Mouse (Mus musculus): ENCODE measurements around the gene Hspa4. TPM values are rescaled to one million over a fixed set of nuclear protein-coding genes. Genes with fewer than 3 reads are reported as not detected.
"Not testable (repeated sequence)": the region's sequence is repeated elsewhere in the genome, so short reads cannot be mapped to it uniquely, and the experiment has no call there.

Gene Hspa4
- polyA plus RNA-seq, 1 experiment from 2014 or later = 52.6 TPM

DNA sequence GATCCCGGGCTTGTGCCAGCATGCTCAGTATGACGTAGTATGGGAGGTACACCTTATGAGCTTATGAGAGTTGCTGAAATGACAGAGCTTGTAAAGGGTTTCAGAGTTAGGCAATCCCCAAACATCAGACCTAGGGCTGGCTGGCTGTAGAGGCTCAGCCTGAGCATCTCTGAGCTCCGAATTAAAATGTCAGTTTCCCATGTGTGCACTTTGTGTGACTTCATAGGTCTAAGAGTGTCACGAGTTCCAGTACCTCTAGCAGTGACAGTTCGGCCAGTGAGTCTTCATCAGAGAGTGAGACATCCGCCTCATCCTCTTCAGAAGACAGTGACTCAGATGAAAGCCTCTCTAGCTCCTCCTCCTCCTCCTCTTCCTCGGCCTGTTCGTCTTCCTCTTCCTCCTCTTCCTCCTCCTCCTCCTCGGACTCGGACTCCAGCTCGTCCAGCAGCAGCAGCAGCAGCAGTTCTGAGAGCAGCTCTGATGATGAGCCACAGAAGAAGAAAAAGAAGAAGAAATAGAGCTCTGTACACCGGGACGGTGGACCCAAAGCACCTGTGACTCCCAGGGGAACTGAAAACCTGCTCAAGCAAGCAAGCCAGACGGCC is 31.9 kb upstream of the Hspa4 start:
- Histone ChIP-seq H3K9ac (replicated peaks; ENCODE audit: low read depth, low read length) (no peak overlapping the region), H3K27me3 (replicated peaks; ENCODE audit: control insufficient read depth, insufficient read depth, low read length) (no peaks in the 10 kb centered on the region), H3K4me2 (ENCODE audit: low read length) (no peak overlapping the region), H3K4me1 (replicated peaks; ENCODE audit: control insufficient read depth, insufficient read depth, low read length) (no peaks in the 10 kb centered on the region), H3K4me3 (replicated peaks; ENCODE audit: low read length) (no peak overlapping the region), H3K36me3 (ENCODE audit: control insufficient read depth, insufficient read depth) (no peaks in the 10 kb centered on the region; the same call in none of the 2 replicates), H3K27ac (ENCODE audit: low read length) (no peak overlapping the region), H3K9me3 (ENCODE audit: control insufficient read depth, low read length) (no peaks in the 10 kb centered on the region)
- 87% methylated on average over 14 of the region's 14 CpGs for WGBS
- ATAC-seq = no peak

DNA sequence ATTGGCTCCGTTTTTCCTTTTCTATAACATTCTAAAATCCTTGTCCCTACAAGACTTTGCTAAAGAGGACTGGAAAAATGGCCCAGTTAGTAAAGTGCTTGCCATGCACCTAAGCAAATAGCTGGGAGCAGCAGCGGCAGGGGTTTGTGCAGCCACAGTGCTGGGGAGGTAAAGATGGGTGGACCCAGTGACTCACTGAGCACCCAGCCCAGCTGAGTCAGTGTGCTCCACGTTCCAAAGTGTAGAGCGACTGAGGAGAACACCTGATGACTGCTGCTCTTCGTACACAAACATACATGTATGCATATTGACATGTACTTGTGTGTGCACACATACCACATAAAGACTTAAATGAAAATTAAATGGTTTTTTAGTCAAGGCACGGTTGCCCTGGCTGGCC is 30.9 kb upstream of the Hspa4 start:
- Histone ChIP-seq H3K27ac (ENCODE audit: low read length) (no peak overlapping the region), H3K9me3 (ENCODE audit: control insufficient read depth, low read length) (no peaks in the 10 kb centered on the region), H3K27me3 (replicated peaks; ENCODE audit: control insufficient read depth, insufficient read depth, low read length) (no peaks in the 10 kb centered on the region), H3K36me3 (ENCODE audit: control insufficient read depth, insufficient read depth) (no peaks in the 10 kb centered on the region; the same call in none of the 2 replicates), H3K4me2 (ENCODE audit: low read length) (no peak overlapping the region), H3K4me1 (replicated peaks; ENCODE audit: control insufficient read depth, insufficient read depth, low read length) (no peaks in the 10 kb centered on the region), H3K4me3 (replicated peaks; ENCODE audit: low read length) (no peak overlapping the region), H3K9ac (replicated peaks; ENCODE audit: low read depth, low read length) (no peak overlapping the region)
- ATAC-seq = no peak
- WGBS = 92% methylated on average over 6 of the region's 6 CpGs

DNA sequence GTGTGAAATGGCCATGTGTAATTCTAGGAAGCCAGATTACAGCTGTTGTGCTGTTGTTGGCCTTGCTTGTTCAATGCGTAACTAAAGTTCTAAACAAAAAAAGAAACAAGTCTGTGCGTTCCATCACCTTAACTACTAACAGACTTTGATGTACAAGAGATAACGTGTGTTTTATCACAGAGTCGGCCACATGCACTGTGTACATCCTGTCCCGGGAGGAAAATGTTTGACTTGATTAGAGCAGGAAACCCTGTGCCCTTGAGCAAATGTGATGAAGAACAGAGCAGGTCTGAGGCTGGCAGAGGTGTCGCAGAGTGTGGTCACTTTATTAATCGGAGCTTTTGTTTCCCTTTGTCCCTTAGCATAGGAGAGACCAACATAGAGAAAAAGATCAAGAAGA is 30.1 kb upstream of the Hspa4 start:
- H3K36me3 ChIP-seq (ENCODE audit: control insufficient read depth, insufficient read depth) = no peaks in the 10 kb centered on the region; the same call in none of the 2 replicates
- no peaks in the 10 kb centered on the region for H3K9me3 ChIP-seq (ENCODE audit: control insufficient read depth, low read length)
- no peak overlapping the region for H3K27ac ChIP-seq (ENCODE audit: low read length)
- no peak overlapping the region for H3K9ac ChIP-seq (replicated peaks; ENCODE audit: low read depth, low read length)
- no peak overlapping the region for H3K4me3 ChIP-seq (replicated peaks; ENCODE audit: low read length)
- H3K27me3 ChIP-seq (replicated peaks; ENCODE audit: control insufficient read depth, insufficient read depth, low read length) = no peaks in the 10 kb centered on the region
- H3K4me2 ChIP-seq (ENCODE audit: low read length) = no peak overlapping the region
- ATAC-seq = no peak
- WGBS = 96% methylated on average over 7 of the region's 7 CpGs
- H3K4me1 ChIP-seq (replicated peaks; ENCODE audit: control insufficient read depth, insufficient read depth, low read length) = peaks cover 3% of the 10 kb centered on the region

DNA sequence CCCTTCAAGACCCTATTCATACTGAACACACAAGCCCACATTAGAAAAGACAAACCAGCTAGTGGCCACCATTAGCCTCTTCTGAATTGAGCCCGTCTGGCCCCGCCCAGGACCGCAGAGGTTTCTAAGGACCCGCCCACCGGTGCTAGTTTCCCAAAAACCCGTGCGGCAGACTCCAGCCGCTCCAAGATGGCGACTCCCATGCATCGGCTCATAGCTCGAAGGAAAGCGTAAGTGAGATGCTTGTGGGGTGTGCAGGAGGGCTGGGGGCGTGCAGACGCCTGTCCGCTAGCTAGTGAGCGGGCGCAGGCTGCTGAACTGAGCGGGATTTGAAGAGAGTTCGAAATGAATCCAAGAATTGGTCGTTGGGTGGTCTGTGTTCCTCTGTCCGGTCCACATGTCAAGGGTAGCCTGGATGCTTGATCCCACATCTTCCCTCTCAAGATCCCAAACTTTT is 24.3 kb upstream of the Hspa4 start, which contains the start of gene Zcchc10:
TSS of gene Zcchc10 (plus strand) at position 168 of the 457 bp plus-strand sequence.
- Histone ChIP-seq H3K9ac (replicated peaks; ENCODE audit: low read depth, low read length) (peak within 1 kb of the TSS; percentile 87), H3K4me1 (replicated peaks; ENCODE audit: control insufficient read depth, insufficient read depth, low read length) (peaks cover 6% of the 10 kb centered on the region), H3K4me2 (ENCODE audit: low read length) (peak within 1 kb of the TSS; percentile 81), H3K9me3 (ENCODE audit: control insufficient read depth, low read length) (no peaks in the 10 kb centered on the region), H3K36me3 (ENCODE audit: control insufficient read depth, insufficient read depth) (no peaks in the 10 kb centered on the region; the same call in none of the 2 replicates), H3K27me3 (replicated peaks; ENCODE audit: control insufficient read depth, insufficient read depth, low read length) (no peaks in the 10 kb centered on the region), H3K27ac (ENCODE audit: low read length) (peak within 1 kb of the TSS; percentile 78), H3K4me3 (replicated peaks; ENCODE audit: low read length) (peak within 1 kb of the TSS; percentile 86)
- under 1% methylated on average over 21 of the region's 21 CpGs for WGBS
- peak; percentile 99 for ATAC-seq

DNA sequence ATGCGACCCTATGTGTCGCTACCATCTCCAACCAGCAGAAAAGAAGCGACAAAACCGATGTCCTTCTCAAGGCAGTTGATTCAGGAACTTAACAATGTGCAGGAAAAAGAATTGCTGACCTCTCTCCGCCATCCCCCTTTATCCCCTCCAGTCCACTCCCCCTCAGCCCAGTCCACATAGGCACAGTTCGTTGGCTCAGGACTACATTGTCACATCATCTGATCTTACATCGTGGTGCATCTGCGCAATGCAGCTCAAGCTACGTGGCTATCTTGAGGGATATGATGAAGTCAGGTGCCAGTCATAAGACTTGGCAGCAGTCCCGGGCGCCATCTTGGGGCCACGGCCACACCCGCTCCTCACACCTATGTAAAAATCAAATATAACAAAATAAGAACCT is 19.6 kb upstream of the Hspa4 start:
- WGBS = 88% methylated on average over 13 of the region's 13 CpGs
- H3K4me2 ChIP-seq (ENCODE audit: low read length) = not testable (repeated sequence)

DNA sequence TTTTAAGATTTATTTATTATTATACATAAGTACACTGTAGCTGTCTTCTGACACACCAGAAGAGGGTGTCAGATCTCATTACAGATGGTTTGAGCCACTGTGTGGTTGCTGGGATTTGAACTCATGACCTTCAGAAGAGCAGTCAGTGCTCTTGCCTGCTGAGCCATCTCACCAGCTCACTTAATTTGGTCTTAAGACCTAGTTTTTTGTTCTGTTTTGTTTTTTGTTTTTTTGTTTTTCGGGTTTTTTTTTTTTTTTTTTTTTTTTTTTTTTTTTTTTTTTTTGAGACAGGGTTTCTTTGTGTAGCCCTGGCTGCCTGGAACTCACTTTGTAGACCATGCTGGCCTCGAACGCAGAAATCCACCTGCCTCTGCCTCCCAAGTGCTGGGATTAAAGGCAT is 18.3 kb upstream of the Hspa4 start:
- not testable (repeated sequence) for H3K9ac ChIP-seq (replicated peaks; ENCODE audit: low read depth, low read length); H3K4me1 ChIP-seq (replicated peaks; ENCODE audit: control insufficient read depth, insufficient read depth, low read length); H3K9me3 ChIP-seq (ENCODE audit: control insufficient read depth, low read length); H3K4me3 ChIP-seq (replicated peaks; ENCODE audit: low read length); H3K4me2 ChIP-seq (ENCODE audit: low read length); H3K27me3 ChIP-seq (replicated peaks; ENCODE audit: control insufficient read depth, insufficient read depth, low read length); H3K27ac ChIP-seq (ENCODE audit: low read length); H3K36me3 ChIP-seq (ENCODE audit: control insufficient read depth, insufficient read depth); ATAC-seq
- 69% methylated on average over 3 of the region's 3 CpGs for WGBS

More for the DNA sequence above, 19.6 kb upstream of the Hspa4 start:
- H3K4me3 ChIP-seq (replicated peaks; ENCODE audit: low read length); ATAC-seq; H3K27me3 ChIP-seq (replicated peaks; ENCODE audit: control insufficient read depth, insufficient read depth, low read length); H3K9ac ChIP-seq (replicated peaks; ENCODE audit: low read depth, low read length); H3K36me3 ChIP-seq (ENCODE audit: control insufficient read depth, insufficient read depth); H3K4me1 ChIP-seq (replicated peaks; ENCODE audit: control insufficient read depth, insufficient read depth, low read length); H3K27ac ChIP-seq (ENCODE audit: low read length); H3K9me3 ChIP-seq (ENCODE audit: control insufficient read depth, low read length): not testable (repeated sequence)

DNA sequence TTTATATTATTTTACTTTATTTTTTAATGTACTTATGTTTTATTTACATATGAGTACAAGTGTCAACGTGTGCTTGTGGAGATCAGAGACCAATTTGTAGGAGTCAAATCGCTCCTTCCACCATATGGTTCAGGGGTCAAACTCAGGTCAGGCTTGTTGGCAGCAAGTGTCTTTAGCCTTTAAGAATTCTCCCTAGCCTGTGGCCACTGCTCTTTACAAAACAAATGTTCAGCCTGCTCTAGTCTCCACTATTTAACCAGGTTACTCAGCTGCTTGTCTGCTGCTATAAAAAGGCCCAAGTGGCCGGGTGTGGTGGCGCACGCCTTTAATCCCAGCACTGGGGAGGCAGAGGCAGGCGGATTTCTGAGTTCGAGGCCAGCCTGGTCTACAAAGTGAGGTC is 17.8 kb upstream of the Hspa4 start:
- no peak overlapping the region for H3K27ac ChIP-seq (ENCODE audit: low read length)
- no peak overlapping the region for H3K4me2 ChIP-seq (ENCODE audit: low read length)
- no peaks in the 10 kb centered on the region for H3K4me1 ChIP-seq (replicated peaks; ENCODE audit: control insufficient read depth, insufficient read depth, low read length)
- H3K9ac ChIP-seq (replicated peaks; ENCODE audit: low read depth, low read length) = no peak overlapping the region
- 81% methylated on average over 7 of the region's 7 CpGs for WGBS
- ATAC-seq = no peak
- no peaks in the 10 kb centered on the region for H3K27me3 ChIP-seq (replicated peaks; ENCODE audit: control insufficient read depth, insufficient read depth, low read length)
- no peaks in the 10 kb centered on the region for H3K36me3 ChIP-seq (ENCODE audit: control insufficient read depth, insufficient read depth)
- no peaks in the 10 kb centered on the region for H3K9me3 ChIP-seq (ENCODE audit: control insufficient read depth, low read length)
- H3K4me3 ChIP-seq (replicated peaks; ENCODE audit: low read length) = no peak overlapping the region

DNA sequence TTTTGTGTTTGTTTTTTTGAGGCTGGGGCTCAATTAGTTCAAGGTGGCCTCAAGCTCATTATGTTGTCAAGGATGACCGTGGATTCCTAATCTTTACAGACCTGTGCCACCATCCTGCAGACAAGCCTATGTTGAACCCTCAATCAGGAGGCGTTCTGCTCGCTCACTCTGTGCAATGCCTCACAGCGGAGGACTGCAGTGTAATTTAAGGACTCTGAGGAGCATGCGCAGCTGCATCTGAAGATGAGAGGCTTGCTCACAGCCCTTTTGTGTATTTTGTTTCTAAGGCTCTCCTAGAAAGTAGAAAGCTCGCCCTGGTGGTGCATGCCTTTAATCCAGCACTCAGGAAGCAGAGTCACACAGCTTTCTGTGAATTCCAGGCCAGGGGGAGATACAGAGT is 16.7 kb upstream of the Hspa4 start:
- Histone ChIP-seq H3K4me2 (ENCODE audit: low read length) (no peak overlapping the region), H3K4me3 (replicated peaks; ENCODE audit: low read length) (no peak overlapping the region), H3K27ac (ENCODE audit: low read length) (no peak overlapping the region), H3K4me1 (replicated peaks; ENCODE audit: control insufficient read depth, insufficient read depth, low read length) (no peaks in the 10 kb centered on the region), H3K9ac (replicated peaks; ENCODE audit: low read depth, low read length) (no peak overlapping the region), H3K36me3 (ENCODE audit: control insufficient read depth, insufficient read depth) (no peaks in the 10 kb centered on the region), H3K9me3 (ENCODE audit: control insufficient read depth, low read length) (no peaks in the 10 kb centered on the region), H3K27me3 (replicated peaks; ENCODE audit: control insufficient read depth, insufficient read depth, low read length) (no peaks in the 10 kb centered on the region)
- no peak for ATAC-seq
- WGBS = 32% methylated on average over 6 of the region's 6 CpGs

DNA sequence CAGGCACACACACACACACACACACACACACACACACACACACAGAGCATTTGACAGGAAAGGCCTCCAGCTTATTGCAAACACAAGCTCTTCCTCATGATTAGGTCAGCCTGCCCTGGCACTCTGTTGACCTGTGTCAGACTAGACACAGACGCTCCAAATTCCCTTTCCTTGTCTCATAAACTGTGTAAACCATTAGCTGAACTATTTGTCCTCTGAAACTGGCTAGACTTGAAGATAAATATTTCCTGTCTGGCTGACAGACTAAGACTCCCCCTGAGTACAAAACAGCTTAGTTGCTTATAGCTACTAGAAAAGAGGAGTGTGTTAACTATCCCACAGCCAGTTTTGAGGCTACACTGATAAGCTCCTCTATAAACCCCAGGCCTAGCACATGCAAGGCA is 14.5 kb upstream of the Hspa4 start:
- no peaks in the 10 kb centered on the region for H3K4me1 ChIP-seq (replicated peaks; ENCODE audit: control insufficient read depth, insufficient read depth, low read length)
- no peaks in the 10 kb centered on the region for H3K27me3 ChIP-seq (replicated peaks; ENCODE audit: control insufficient read depth, insufficient read depth, low read length)
- no peak for ATAC-seq
- H3K9me3 ChIP-seq (ENCODE audit: control insufficient read depth, low read length) = no peaks in the 10 kb centered on the region
- H3K27ac ChIP-seq (ENCODE audit: low read length) = no peak overlapping the region
- H3K36me3 ChIP-seq (ENCODE audit: control insufficient read depth, insufficient read depth) = no peaks in the 10 kb centered on the region
- no peak overlapping the region for H3K4me2 ChIP-seq (ENCODE audit: low read length)
- H3K9ac ChIP-seq (replicated peaks; ENCODE audit: low read depth, low read length) = no peak overlapping the region
- no peak overlapping the region for H3K4me3 ChIP-seq (replicated peaks; ENCODE audit: low read length)
- 80% methylated on average over 1 of the region's 1 CpGs for WGBS

DNA sequence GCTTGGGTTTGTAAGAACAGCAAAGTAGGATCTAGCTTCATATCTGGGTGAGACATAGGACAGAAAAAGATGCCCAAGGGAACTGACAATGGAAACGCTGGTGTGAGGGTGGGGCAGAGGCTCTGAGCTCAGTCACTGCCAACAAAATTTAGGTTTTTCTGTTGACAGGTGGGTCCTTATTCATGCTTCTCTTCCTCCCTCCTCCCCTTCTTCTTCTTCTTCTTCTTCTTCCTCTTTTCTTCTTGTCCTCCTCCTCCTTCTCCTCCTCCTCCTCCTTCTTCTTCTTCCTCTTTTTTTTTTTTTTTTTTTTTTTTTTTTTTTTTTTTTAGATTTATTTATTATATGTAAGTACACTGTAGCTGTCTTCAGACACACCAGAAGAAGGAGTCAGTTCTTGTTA is 12.6 kb upstream of the Hspa4 start:
- not testable (repeated sequence) for H3K36me3 ChIP-seq (ENCODE audit: control insufficient read depth, insufficient read depth); H3K4me3 ChIP-seq (replicated peaks; ENCODE audit: low read length); H3K27me3 ChIP-seq (replicated peaks; ENCODE audit: control insufficient read depth, insufficient read depth, low read length); H3K4me2 ChIP-seq (ENCODE audit: low read length); H3K27ac ChIP-seq (ENCODE audit: low read length); H3K9ac ChIP-seq (replicated peaks; ENCODE audit: low read depth, low read length); H3K9me3 ChIP-seq (ENCODE audit: control insufficient read depth, low read length); ATAC-seq; H3K4me1 ChIP-seq (replicated peaks; ENCODE audit: control insufficient read depth, insufficient read depth, low read length)
- 96% methylated on average over 1 of the region's 1 CpGs for WGBS
